In the genomic region with DNA sequence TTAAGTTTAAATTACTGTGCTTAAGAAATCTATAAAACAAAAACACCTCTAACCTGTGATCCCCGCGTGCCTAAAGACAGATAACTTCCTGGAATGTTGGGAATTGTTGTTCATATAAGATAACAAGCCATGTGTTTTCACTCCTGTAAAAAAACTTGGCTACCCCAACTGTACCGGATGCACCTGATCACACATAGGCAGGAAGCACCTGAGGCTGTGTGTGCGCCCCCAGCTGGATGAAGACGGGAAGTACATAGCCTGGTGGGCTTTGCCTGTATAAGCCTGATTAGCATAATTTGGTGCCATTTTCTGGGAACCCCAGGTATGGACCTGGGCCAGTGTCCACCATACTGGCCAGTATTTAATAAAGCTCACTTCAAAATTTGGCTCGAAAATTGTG, we compare ENCODE assay signal across 12 mouse cellular contexts. TPM values are rescaled to one million over a fixed set of nuclear protein-coding genes. Genes with fewer than 3 reads are reported as not detected.
DNase-seq lines count a peak whose midpoint lies in the region; ATAC-seq and TF ChIP-seq lines count a peak whose summit lies in the region.
"Had no signal": no experiment of that assay in that cellular context is flagged by ENCODE, and none has a peak within 500 bp of the region (broad histone marks: within the 10 kb centered on the region; RNA-seq: fewer than 3 reads in every experiment).

No protein-coding gene starts in this region.

- no peak overlapping the region for H3K9ac ChIP-seq in intestine, postnatal 0 days (ENCODE audit: low read depth, low read length)
- no peak overlapping the region for H3K9ac ChIP-seq in intestine, embryonic 15.5 days
- no peak overlapping the region for H3K9ac ChIP-seq in MEL (ENCODE audit: control insufficient read depth, low read depth, low read length, poor library complexity, severe bottlenecking)

- no peaks in the 10 kb centered on the region for H3K27me3 ChIP-seq in intestine, postnatal 0 days (replicated peaks; ENCODE audit: control insufficient read depth, insufficient read depth, low read length)
- no peaks in the 10 kb centered on the region for H3K27me3 ChIP-seq in intestine, embryonic 15.5 days (replicated peaks)
- no peaks in the 10 kb centered on the region for H3K27me3 ChIP-seq in MEL (ENCODE audit: control insufficient read depth in 1 of 2, insufficient read depth in 2 of 2, low read length in 2 of 2)

- WGBS in intestine, postnatal 0 days: 37% methylated on average over 6 of the region's 6 CpGs
- WGBS in intestine, embryonic 15.5 days: 49% methylated on average over 6 of the region's 6 CpGs

- ATAC-seq in intestine, postnatal 0 days: no peak
- no peak for ATAC-seq in intestine, embryonic 15.5 days
- ATAC-seq in megakaryocyte-erythroid progenitor cell, adult 5-6 weeks (replicated peaks; ENCODE audit: low FRiP score, low TSS enrichment, poor library complexity, severe bottlenecking): peak; percentile 51; the same call in 1 of the 2 replicates
- ATAC-seq in cerebellum, adult (ENCODE audit: insufficient number of reproducible peaks, low FRiP score, low TSS enrichment): no peak
- ATAC-seq: forebrain, embryonic 16.5 days; midbrain, embryonic 16.5 days had no signal

- DNase-seq in A20 (ENCODE audit: low read depth, low spot score): peak; percentile 77
- DNase-seq in MEL (ENCODE audit: low read depth, low spot score): peak; percentile 33
- no peak for DNase-seq in urinary bladder, postnatal 25 days (ENCODE audit: low spot score)
- no peak for DNase-seq in ovary, postnatal 36 days (ENCODE audit: low spot score)
- DNase-seq: cerebellum, adult 11-12 months had no signal

- no peaks in the 10 kb centered on the region for H3K36me3 ChIP-seq in intestine, postnatal 0 days (ENCODE audit: control insufficient read depth, insufficient read depth)
- H3K36me3 ChIP-seq in intestine, embryonic 15.5 days: no peaks in the 10 kb centered on the region
- H3K36me3 ChIP-seq in MEL (ENCODE audit: control insufficient read depth in 1 of 2, insufficient read depth in 2 of 2, low read length in 2 of 2): peaks cover 0 to 2% of the 10 kb centered on the region in 2 experiments; a peak in 1 of 4 replicates

- H3K27ac ChIP-seq in intestine, postnatal 0 days (ENCODE audit: low read depth, low read length): no peak overlapping the region
- H3K27ac ChIP-seq in intestine, embryonic 15.5 days: no peak overlapping the region
- no peak overlapping the region for H3K27ac ChIP-seq in MEL (ENCODE audit: control insufficient read depth, low read depth, low read length)
- H3K27ac ChIP-seq: hindbrain, embryonic 10.5 days had no signal

- no peak; the same call in 1 of the 2 replicates for TF ChIP-seq RAD21 in MEL (IDR thresholded peaks at IDR 0.05; ENCODE audit: low read depth, low read length)

- H3K4me1 ChIP-seq in intestine, postnatal 0 days (replicated peaks; ENCODE audit: control insufficient read depth, insufficient read depth, low read length): 0 out of 2 replicates have a peak, but pooled peaks cover 6% of the 10 kb centered on the region
- H3K4me1 ChIP-seq in intestine, embryonic 15.5 days (replicated peaks): peaks cover 46% of the 10 kb centered on the region
- no peaks in the 10 kb centered on the region for H3K4me1 ChIP-seq in MEL (ENCODE audit: control insufficient read depth in 1 of 2, insufficient read depth in 2 of 2, low read length in 2 of 2)

- TF ChIP-seq POLR2A in MEL (IDR thresholded peaks at IDR 0.05; ENCODE audit: control insufficient read depth in 1 of 2, insufficient read depth in 1 of 2, low read depth in 1 of 2, low read length in 2 of 2, poor library complexity in 1 of 2): no peak

- TF ChIP-seq CTCF in intestine, postnatal 0 days (IDR thresholded peaks at IDR 0.05; ENCODE audit: low read depth): peak; percentile 68
- TF ChIP-seq CTCF in MEL (IDR thresholded peaks at IDR 0.05 in 2 of 3, conservative IDR thresholded peaks at IDR 0.05 in 1 of 3; ENCODE audit: control insufficient read depth in 1 of 3, insufficient read depth in 1 of 3, low read depth in 2 of 3, low read length in 3 of 3, poor library complexity in 1 of 3, severe bottlenecking in 1 of 3): peak; percentile 51 to 67 (median 53)

- no peaks in the 10 kb centered on the region for H3K9me3 ChIP-seq in intestine, postnatal 0 days (ENCODE audit: control insufficient read depth)
- H3K9me3 ChIP-seq in intestine, embryonic 15.5 days: no peaks in the 10 kb centered on the region
- no peaks in the 10 kb centered on the region for H3K9me3 ChIP-seq in MEL (replicated peaks; ENCODE audit: insufficient read depth, low read length)
- H3K9me3 ChIP-seq: hindbrain, embryonic 10.5 days had no signal

- H3K79me2 ChIP-seq in MEL (ENCODE audit: control insufficient read depth, insufficient read depth, low read length, poor library complexity): peaks cover 40% of the 10 kb centered on the region

- no peak for TF ChIP-seq EP300 in MEL (IDR thresholded peaks at IDR 0.05; ENCODE audit: low read depth in 1 of 2, low read length in 2 of 2)

- H3K4me3 ChIP-seq in intestine, postnatal 0 days (ENCODE audit: low read depth, low read length): no peak overlapping the region
- no peak overlapping the region for H3K4me3 ChIP-seq in intestine, embryonic 15.5 days (replicated peaks)
- H3K4me3 ChIP-seq in MEL (ENCODE audit: control insufficient read depth in 1 of 2, insufficient read depth in 1 of 2, low read depth in 2 of 2, low read length in 2 of 2): no peak overlapping the region
- H3K4me3 ChIP-seq: hindbrain, embryonic 10.5 days had no signal

- no peak overlapping the region for H3K4me2 ChIP-seq in intestine, postnatal 0 days (replicated peaks; ENCODE audit: low read depth)
- H3K4me2 ChIP-seq in intestine, embryonic 15.5 days (replicated peaks): no peak overlapping the region

TF ChIP-seq in MEL, 35 proteins besides CTCF, POLR2A, EP300 and RAD21:
- TF ChIP-seq SMC3 (IDR thresholded peaks at IDR 0.05; ENCODE audit: low read depth, low read length) (0 out of 2 replicates have a peak, but pooled peaks have one; percentile 31), KAT2A (conservative IDR thresholded peaks at IDR 0.05; ENCODE audit: low read depth, low read length) (no peak)
TF ChIP-seq in MEL: peak in this region for 1.

RNA-seq across cellular contexts. Expression of gene Ppp1r37, which starts 19.3 kb away (rescaled TPM):
- polyA plus RNA-seq in intestine, postnatal 0 days (2015; fragmentation: Nextera tagmentation; extraction: Ambion mirVana): 13.9 and 15.0 TPM in 2 replicates
- 18.3 and 21.8 TPM in 2 replicates for polyA plus RNA-seq in intestine, embryonic 15.5 days (2015; fragmentation: Nextera tagmentation; extraction: Ambion mirVana)
- 10.0 and 13.6 TPM in 2 replicates for total RNA-seq in MEL (2012; rRNA removed)
- polyA plus RNA-seq in MEL (2012; ENCODE audit: insufficient read depth in 1 of 2, insufficient read length in 2 of 2, low read depth in 1 of 2, low replicate concordance in 2 of 2, missing spikeins in 1 of 2): 10 to 100 TPM in 1 of 2 experiments, not detected in 1; 29.0 TPM
- 27.7 and 37.2 TPM in 2 replicates for total RNA-seq in megakaryocyte-erythroid progenitor cell, adult 5-6 weeks (2014; fragmentation: Nextera tagmentation)
- total RNA-seq in megakaryocyte-erythroid progenitor cell, adult 5-6 weeks (2017): 14.6 and 14.7 TPM in 2 replicates

RNA-seq across cellular contexts. Expression of gene Nkpd1, which starts 25.9 kb away (rescaled TPM):
- polyA plus RNA-seq in intestine, postnatal 0 days (2015; fragmentation: Nextera tagmentation; extraction: Ambion mirVana): not detected in 2 replicates
- 0.10 and 0.11 TPM in 2 replicates for polyA plus RNA-seq in intestine, embryonic 15.5 days (2015; fragmentation: Nextera tagmentation; extraction: Ambion mirVana)
- 0.07 and 0.35 TPM in 2 replicates for total RNA-seq in MEL (2012; rRNA removed)
- under 1 TPM in 1 of 2 experiments, not detected in 1; 0.33 TPM for polyA plus RNA-seq in MEL (2012; ENCODE audit: insufficient read depth in 1 of 2, insufficient read length in 2 of 2, low read depth in 1 of 2, low replicate concordance in 2 of 2, missing spikeins in 1 of 2)
- 0.20 TPM in 1 of 2 replicates, not detected in the other for total RNA-seq in megakaryocyte-erythroid progenitor cell, adult 5-6 weeks (2014; fragmentation: Nextera tagmentation)
- total RNA-seq in megakaryocyte-erythroid progenitor cell, adult 5-6 weeks (2017): not detected in 2 replicates

RNA-seq across cellular contexts. Expression of gene Zfp296, which starts 33.5 kb away (rescaled TPM):
- 0.14 TPM in 1 of 2 replicates, not detected in the other for polyA plus RNA-seq in intestine, postnatal 0 days (2015; fragmentation: Nextera tagmentation; extraction: Ambion mirVana)
- polyA plus RNA-seq in intestine, embryonic 15.5 days (2015; fragmentation: Nextera tagmentation; extraction: Ambion mirVana): 0.63 and 0.95 TPM in 2 replicates
- 2.9 and 3.3 TPM in 2 replicates for total RNA-seq in MEL (2012; rRNA removed)
- 1 to 10 TPM in 1 of 2 experiments, not detected in 1; 7.8 TPM for polyA plus RNA-seq in MEL (2012; ENCODE audit: insufficient read depth in 1 of 2, insufficient read length in 2 of 2, low read depth in 1 of 2, low replicate concordance in 2 of 2, missing spikeins in 1 of 2)
- 0.47 and 4.2 TPM in 2 replicates for total RNA-seq in megakaryocyte-erythroid progenitor cell, adult 5-6 weeks (2014; fragmentation: Nextera tagmentation)
- total RNA-seq in megakaryocyte-erythroid progenitor cell, adult 5-6 weeks (2017): 3.2 and 3.9 TPM in 2 replicates
- polyA plus RNA-seq: forebrain, embryonic 16.5 days had no signal

RNA-seq across cellular contexts. Expression of gene Gemin7, which starts 33.8 kb away (rescaled TPM):
- polyA plus RNA-seq in intestine, postnatal 0 days (2015; fragmentation: Nextera tagmentation; extraction: Ambion mirVana): 99.5 and 102 TPM in 2 replicates
- 131 and 140 TPM in 2 replicates for polyA plus RNA-seq in intestine, embryonic 15.5 days (2015; fragmentation: Nextera tagmentation; extraction: Ambion mirVana)
- total RNA-seq in MEL (2012; rRNA removed): 49.6 and 58.0 TPM in 2 replicates
- polyA plus RNA-seq in MEL (2012; ENCODE audit: insufficient read depth in 1 of 2, insufficient read length in 2 of 2, low read depth in 1 of 2, low replicate concordance in 2 of 2, missing spikeins in 1 of 2): 10 to 100 TPM in 1 of 2 experiments, not detected in 1; 78.7 TPM
- total RNA-seq in megakaryocyte-erythroid progenitor cell, adult 5-6 weeks (2014; fragmentation: Nextera tagmentation): 60.3 and 70.0 TPM in 2 replicates
- 24.1 and 25.1 TPM in 2 replicates for total RNA-seq in megakaryocyte-erythroid progenitor cell, adult 5-6 weeks (2017)

RNA-seq across cellular contexts. Expression of gene Trappc6a, which starts 35.4 kb away (rescaled TPM):
- 108 and 118 TPM in 2 replicates for polyA plus RNA-seq in intestine, postnatal 0 days (2015; fragmentation: Nextera tagmentation; extraction: Ambion mirVana)
- polyA plus RNA-seq in intestine, embryonic 15.5 days (2015; fragmentation: Nextera tagmentation; extraction: Ambion mirVana): 124 and 137 TPM in 2 replicates
- 65.6 and 88.2 TPM in 2 replicates for total RNA-seq in MEL (2012; rRNA removed)
- polyA plus RNA-seq in MEL (2012; ENCODE audit: insufficient read depth in 1 of 2, insufficient read length in 2 of 2, low read depth in 1 of 2, low replicate concordance in 2 of 2, missing spikeins in 1 of 2): 10 to 100 TPM in 1 of 2 experiments, not detected in 1; 82.8 TPM
- total RNA-seq in megakaryocyte-erythroid progenitor cell, adult 5-6 weeks (2014; fragmentation: Nextera tagmentation): 89.3 and 96.3 TPM in 2 replicates
- total RNA-seq in megakaryocyte-erythroid progenitor cell, adult 5-6 weeks (2017): 22.6 and 23.6 TPM in 2 replicates

Comparison
In these comparisons a context has a peak if more than half of its experiments do, and no peak if none do; other contexts are left out.
1. DNase-seq: peak in A20 (single experiment) and MEL (single experiment); none in urinary bladder, postnatal 25 days (single experiment) and ovary, postnatal 36 days (single experiment).